Mouse (Mus musculus): ENCODE measurements around the gene Ccr5.

Gene Ccr5

DNA sequence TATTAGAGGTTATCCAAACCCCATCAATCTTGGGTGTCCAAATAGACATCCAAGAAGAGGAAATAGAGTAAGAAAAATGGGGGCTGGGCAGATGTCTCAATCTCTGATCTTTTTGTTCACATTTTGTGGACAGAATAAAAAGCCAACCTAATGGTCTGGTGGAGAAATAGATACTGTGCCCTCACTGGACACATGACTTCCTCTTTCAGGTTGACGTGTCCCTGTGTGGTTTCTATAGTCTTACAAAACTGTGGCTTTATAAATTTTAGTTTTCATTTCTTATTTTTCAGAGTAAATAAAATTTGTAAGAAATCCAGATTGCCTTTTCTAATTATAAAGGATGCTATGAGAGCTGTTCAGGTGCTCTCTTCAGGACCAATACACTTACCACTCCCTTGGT is 22.3 kb downstream of the Ccr5 start:
- DNase-seq = no peak

DNA sequence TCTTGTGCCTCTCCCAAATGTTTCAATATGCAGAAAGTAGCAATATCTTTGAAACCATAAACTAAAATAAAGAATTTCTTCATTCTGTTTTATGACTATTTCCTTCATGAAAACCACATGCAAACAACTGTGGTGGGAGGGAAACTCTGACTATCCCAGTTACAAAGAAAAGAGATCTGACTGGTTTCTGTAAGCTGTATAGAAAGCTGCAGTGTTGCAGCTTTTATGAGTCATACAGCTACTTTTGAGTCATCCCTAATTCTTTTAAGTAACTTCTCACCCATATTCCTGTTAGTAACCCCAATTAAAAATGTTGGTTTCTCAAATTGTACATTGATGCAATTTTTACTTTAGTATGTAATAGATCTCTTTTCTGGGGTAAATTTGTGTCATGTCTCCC is 25.0 kb downstream of the Ccr5 start:
- no peak for DNase-seq

Data from cerebellum, postnatal 25 days (tissue).